In genomic region chr4:135971805-135972555, GRCm38 (mm10) we compare ENCODE assay signal across 7 mouse cellular contexts. TPM values are rescaled to one million over a fixed set of nuclear protein-coding genes. Genes with fewer than 3 reads are reported as not detected.
DNase-seq lines count a peak whose midpoint lies in the region; ATAC-seq and TF ChIP-seq lines count a peak whose summit lies in the region.

No protein-coding gene starts in this region.

- H3K36me3 ChIP-seq in lung, embryonic 15.5 days: peaks cover 65% of the 10 kb centered on the region
- peaks cover 43% of the 10 kb centered on the region for H3K36me3 ChIP-seq in hindbrain, postnatal 0 days (ENCODE audit: insufficient read depth, low read length)
- H3K36me3 ChIP-seq in midbrain, postnatal 0 days (ENCODE audit: insufficient read depth, low read length): peaks cover 56% of the 10 kb centered on the region

- peak overlapping the region; percentile 95 for H3K4me3 ChIP-seq in lung, embryonic 15.5 days
- H3K4me3 ChIP-seq in cortical plate, adult 2 months (ENCODE audit: insufficient read depth, low read length): peak overlapping the region; percentile 40
- peak overlapping the region; percentile 95 for H3K4me3 ChIP-seq in hindbrain, postnatal 0 days (ENCODE audit: low read length)
- peak overlapping the region; percentile 98 for H3K4me3 ChIP-seq in midbrain, postnatal 0 days (ENCODE audit: low read depth, low read length)

- H3K9ac ChIP-seq in lung, embryonic 15.5 days: peak overlapping the region; percentile 95
- H3K9ac ChIP-seq in hindbrain, postnatal 0 days (replicated peaks; ENCODE audit: low read length): peak overlapping the region; percentile 94
- H3K9ac ChIP-seq in midbrain, postnatal 0 days (replicated peaks; ENCODE audit: low read length, poor library complexity, severe bottlenecking): peak overlapping the region; percentile 95

- no peak for DNase-seq in lung, postnatal 36 days
- DNase-seq in hindbrain, postnatal 0 days (ENCODE audit: low spot score): no peak
- no peak for DNase-seq in midbrain, postnatal 0 days (ENCODE audit: low spot score)
- DNase-seq in retina, embryonic 14.5 days (ENCODE audit: low spot score): no peak
- DNase-seq in adrenal gland, postnatal 36 days: no peak

- no peak for TF ChIP-seq CTCF in cortical plate, adult 2 months (IDR thresholded peaks at IDR 0.05; ENCODE audit: extremely low read depth, insufficient read depth, low read length)
- no peak for TF ChIP-seq CTCF in hindbrain, postnatal 0 days (IDR thresholded peaks at IDR 0.05; ENCODE audit: low read depth)
- no peak for TF ChIP-seq CTCF in midbrain, postnatal 0 days (IDR thresholded peaks at IDR 0.05)

- no peaks in the 10 kb centered on the region for H3K9me3 ChIP-seq in lung, embryonic 15.5 days
- no peaks in the 10 kb centered on the region for H3K9me3 ChIP-seq in hindbrain, postnatal 0 days (ENCODE audit: low read length)
- H3K9me3 ChIP-seq in midbrain, postnatal 0 days (ENCODE audit: low read length): no peaks in the 10 kb centered on the region

- peak overlapping the region; percentile 60 for H3K27ac ChIP-seq in lung, embryonic 15.5 days
- no peak overlapping the region for H3K27ac ChIP-seq in cortical plate, adult 2 months (ENCODE audit: insufficient read depth, low read length)
- H3K27ac ChIP-seq in hindbrain, postnatal 0 days: peak overlapping the region; percentile 76; the same call in 1 of the 2 replicates
- H3K27ac ChIP-seq in midbrain, postnatal 0 days (ENCODE audit: low read depth, low read length): peak overlapping the region; percentile 76

- H3K27me3 ChIP-seq in lung, embryonic 15.5 days: no peaks in the 10 kb centered on the region
- no peaks in the 10 kb centered on the region for H3K27me3 ChIP-seq in hindbrain, postnatal 0 days (ENCODE audit: insufficient read depth, low read length)
- no peaks in the 10 kb centered on the region for H3K27me3 ChIP-seq in midbrain, postnatal 0 days (ENCODE audit: insufficient read depth, low read length)

- WGBS in lung, embryonic 15.5 days: under 1% methylated on average over 34 of the region's 35 CpGs
- WGBS in hindbrain, postnatal 0 days: under 1% methylated on average over 35 of the region's 35 CpGs
- WGBS in midbrain, postnatal 0 days: under 1% methylated on average over 33 of the region's 35 CpGs

- H3K4me1 ChIP-seq in lung, embryonic 15.5 days: peaks cover 17% of the 10 kb centered on the region
- H3K4me1 ChIP-seq in cortical plate, adult 2 months (ENCODE audit: control insufficient read depth, insufficient read depth, low read length): peaks cover 3% of the 10 kb centered on the region; the same call in 1 of the 2 replicates
- H3K4me1 ChIP-seq in hindbrain, postnatal 0 days (ENCODE audit: insufficient read depth, low read length): peaks cover 8% of the 10 kb centered on the region
- peaks cover 8% of the 10 kb centered on the region; the same call in 1 of the 2 replicates for H3K4me1 ChIP-seq in midbrain, postnatal 0 days (ENCODE audit: insufficient read depth, low read length)

- peak overlapping the region; percentile 91 for H3K4me2 ChIP-seq in lung, embryonic 15.5 days
- peak overlapping the region; percentile 96 for H3K4me2 ChIP-seq in hindbrain, postnatal 0 days (ENCODE audit: low read depth, low read length)
- peak overlapping the region; percentile 93 for H3K4me2 ChIP-seq in midbrain, postnatal 0 days (ENCODE audit: low read depth, low read length, poor library complexity, severe bottlenecking)

- ATAC-seq in lung, embryonic 15.5 days (ENCODE audit: borderline replicate concordance, extremely low read depth, low FRiP score, low TSS enrichment): no peak
- ATAC-seq in hindbrain, postnatal 0 days: peak; percentile 67
- ATAC-seq in midbrain, postnatal 0 days (ENCODE audit: low FRiP score): peak; percentile 25

- TF ChIP-seq POLR2A in cortical plate, adult 2 months (IDR thresholded peaks at IDR 0.05; ENCODE audit: extremely low read depth, insufficient read depth, low read length): no peak

RNA-seq across cellular contexts. Expression of gene Lypla2, which starts 0.4 kb away (rescaled TPM):
- polyA plus RNA-seq in lung, embryonic 15.5 days (2015; fragmentation: Nextera tagmentation; extraction: Ambion mirVana): 122 and 124 TPM in 2 replicates
- polyA plus RNA-seq in cortical plate, adult 2 months (2012; rRNA removed): 98.6 and 108 TPM in 2 replicates
- 135 and 172 TPM in 2 replicates for total RNA-seq in hindbrain, postnatal 0 days (2014; rRNA removed)
- 183 and 186 TPM in 2 replicates for polyA plus RNA-seq in hindbrain, postnatal 0 days (2015; fragmentation: Nextera tagmentation; extraction: Ambion mirVana)
- 157 and 182 TPM in 2 replicates for total RNA-seq in midbrain, postnatal 0 days (2014; rRNA removed)
- polyA plus RNA-seq in midbrain, postnatal 0 days (2015; fragmentation: Nextera tagmentation; extraction: Ambion mirVana): 212 and 227 TPM in 2 replicates
- 10 to 100 TPM; 68.0 to 77.0 TPM for total RNA-seq in adrenal gland, postnatal 36 days (2021)

RNA-seq across cellular contexts. Expression of gene Gale, which starts 8.5 kb away (rescaled TPM):
- 38.2 and 40.5 TPM in 2 replicates for polyA plus RNA-seq in lung, embryonic 15.5 days (2015; fragmentation: Nextera tagmentation; extraction: Ambion mirVana)
- polyA plus RNA-seq in cortical plate, adult 2 months (2012; rRNA removed): 35.9 and 38.9 TPM in 2 replicates
- total RNA-seq in hindbrain, postnatal 0 days (2014; rRNA removed): 36.2 and 41.2 TPM in 2 replicates
- polyA plus RNA-seq in hindbrain, postnatal 0 days (2015; fragmentation: Nextera tagmentation; extraction: Ambion mirVana): 39.8 and 40.2 TPM in 2 replicates
- 33.5 and 47.5 TPM in 2 replicates for total RNA-seq in midbrain, postnatal 0 days (2014; rRNA removed)
- polyA plus RNA-seq in midbrain, postnatal 0 days (2015; fragmentation: Nextera tagmentation; extraction: Ambion mirVana): 36.7 and 41.6 TPM in 2 replicates
- 10 to 100 TPM; 13.5 to 24.0 TPM for total RNA-seq in adrenal gland, postnatal 36 days (2021)

RNA-seq across cellular contexts. Expression of gene Pithd1, which starts 15.1 kb away (rescaled TPM):
- 50.1 and 59.7 TPM in 2 replicates for polyA plus RNA-seq in lung, embryonic 15.5 days (2015; fragmentation: Nextera tagmentation; extraction: Ambion mirVana)
- 103 and 110 TPM in 2 replicates for polyA plus RNA-seq in cortical plate, adult 2 months (2012; rRNA removed)
- total RNA-seq in hindbrain, postnatal 0 days (2014; rRNA removed): 53.2 and 60.2 TPM in 2 replicates
- 84.5 and 85.7 TPM in 2 replicates for polyA plus RNA-seq in hindbrain, postnatal 0 days (2015; fragmentation: Nextera tagmentation; extraction: Ambion mirVana)
- total RNA-seq in midbrain, postnatal 0 days (2014; rRNA removed): 61.6 and 67.9 TPM in 2 replicates
- polyA plus RNA-seq in midbrain, postnatal 0 days (2015; fragmentation: Nextera tagmentation; extraction: Ambion mirVana): 90.5 and 101 TPM in 2 replicates
- 10 to 100 TPM; 28.9 to 34.2 TPM for total RNA-seq in adrenal gland, postnatal 36 days (2021)

RNA-seq across cellular contexts. Expression of gene Hmgcl, which starts 25.7 kb away (rescaled TPM):
- polyA plus RNA-seq in lung, embryonic 15.5 days (2015; fragmentation: Nextera tagmentation; extraction: Ambion mirVana): 76.1 TPM in 2 replicates
- 46.4 and 50.5 TPM in 2 replicates for polyA plus RNA-seq in cortical plate, adult 2 months (2012; rRNA removed)
- total RNA-seq in hindbrain, postnatal 0 days (2014; rRNA removed): 27.0 and 38.6 TPM in 2 replicates
- polyA plus RNA-seq in hindbrain, postnatal 0 days (2015; fragmentation: Nextera tagmentation; extraction: Ambion mirVana): 55.0 and 60.0 TPM in 2 replicates
- total RNA-seq in midbrain, postnatal 0 days (2014; rRNA removed): 26.9 and 33.0 TPM in 2 replicates
- polyA plus RNA-seq in midbrain, postnatal 0 days (2015; fragmentation: Nextera tagmentation; extraction: Ambion mirVana): 54.1 and 58.9 TPM in 2 replicates
- 10 to 100 TPM; 56.1 to 62.6 TPM for total RNA-seq in adrenal gland, postnatal 36 days (2021)

RNA-seq across cellular contexts. Expression of gene Eloa, which starts 49.6 kb away (rescaled TPM):
- polyA plus RNA-seq in lung, embryonic 15.5 days (2015; fragmentation: Nextera tagmentation; extraction: Ambion mirVana): 36.1 and 38.3 TPM in 2 replicates
- 16.5 and 16.8 TPM in 2 replicates for polyA plus RNA-seq in cortical plate, adult 2 months (2012; rRNA removed)
- total RNA-seq in hindbrain, postnatal 0 days (2014; rRNA removed): 20.9 and 26.5 TPM in 2 replicates
- polyA plus RNA-seq in hindbrain, postnatal 0 days (2015; fragmentation: Nextera tagmentation; extraction: Ambion mirVana): 19.7 and 19.8 TPM in 2 replicates
- total RNA-seq in midbrain, postnatal 0 days (2014; rRNA removed): 23.3 and 27.7 TPM in 2 replicates
- polyA plus RNA-seq in midbrain, postnatal 0 days (2015; fragmentation: Nextera tagmentation; extraction: Ambion mirVana): 19.0 and 19.3 TPM in 2 replicates
- 10 to 100 TPM; 42.1 to 44.6 TPM for total RNA-seq in adrenal gland, postnatal 36 days (2021)

Comparison
In these comparisons a context has a peak if more than half of its experiments do, and no peak if none do; other contexts are left out.
1. H3K4me3 ChIP-seq: peak in every context shown above with its lines; median percentile 98 in midbrain, postnatal 0 days; 95 in lung, embryonic 15.5 days; 95 in hindbrain, postnatal 0 days; 40 in cortical plate, adult 2 months.